Mouse (Mus musculus) ZHBTc4 (cell line): ENCODE data around the gene 4933403O08Rik.

Experiments
- DNase-seq: peaks from one replicate; pipeline ENCODE4 v3.0.0-alpha.2; 2011; ENCODE audit warnings: low read depth, low spot score

Gene 4933403O08Rik

GRCm38 (mm10) chrX:112238749-112239148 lies at the start of gene 4933403O08Rik:
Gene 4933403O08Rik (plus strand): TSS chrX:112239049.
- no peak for DNase-seq

- DNase-seq, result no peak
Measured at GRCm38 (mm10) chrX:112242916-112243315, 4.1 kb downstream of the 4933403O08Rik start.

- no peak for DNase-seq
Measured at GRCm38 (mm10) chrX:112255513-112255912, 16.7 kb downstream of the 4933403O08Rik start.

GRCm38 (mm10) chrX:112273550-112273949 lies 34.7 kb downstream of the 4933403O08Rik start:
- no peak for DNase-seq
